Mouse (Mus musculus): ENCODE measurements around the gene Sptan1.

DNA sequence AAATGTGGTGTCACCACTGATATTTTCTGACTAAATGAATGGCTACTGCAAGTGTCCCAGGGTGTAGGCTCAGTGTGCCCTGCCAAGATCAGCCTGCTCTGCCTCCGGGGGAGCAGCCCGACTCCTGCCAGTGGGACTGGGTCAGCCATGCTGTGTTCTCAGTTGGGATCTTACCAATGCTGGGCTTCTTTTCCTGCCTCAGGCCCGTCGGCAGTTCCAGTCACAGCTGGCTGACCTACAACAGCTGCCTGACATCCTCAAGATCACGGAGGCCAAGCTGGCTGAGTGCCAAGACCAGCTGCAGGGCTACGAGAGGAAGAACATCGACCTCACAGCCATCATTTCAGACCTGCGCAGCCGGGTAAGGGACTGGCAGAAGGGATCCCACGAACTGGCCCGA is 43.3 kb upstream of the Sptan1 start:
- no peak for TF ChIP-seq CTCF (IDR thresholded peaks at IDR 0.05; ENCODE audit: control insufficient read depth, insufficient read depth, insufficient read length)
- no peak for TF ChIP-seq MYOD1 (IDR thresholded peaks at IDR 0.05; ENCODE audit: control insufficient read depth, insufficient read length, low read depth)
- no peak for TF ChIP-seq MYOG (IDR thresholded peaks at IDR 0.05; ENCODE audit: control insufficient read depth, extremely low read depth, insufficient read length)
- no peak for TF ChIP-seq MAX (IDR thresholded peaks at IDR 0.05)
- TF ChIP-seq FOSL1 (IDR thresholded peaks at IDR 0.05; ENCODE audit: insufficient read depth, low read length, poor library complexity, severe bottlenecking): no peak
